Mouse (Mus musculus) heart, adult 2 months (tissue): ENCODE measurements around the gene 1500011B03Rik. TPM values are rescaled to one million over a fixed set of nuclear protein-coding genes. Genes with fewer than 3 reads are reported as not detected.
A peak's percentile ranks its signal among the peaks of the same experiment; 100 is the strongest.

Source experiments
- DNase-seq, 2 experiments: peaks; one replicate each; pipeline ENCODE4 v3.0.0; 2021
- H3K27ac ChIP-seq: fragments of 200-600 bp; 2 replicates; pipeline ENCODE4 v1.8.1; 2022
- H3K27me3 ChIP-seq: fragments of 200-500 bp; 2 replicates; pipeline ENCODE4 v1.6.1; 2012; ENCODE audit warnings: mild to moderate bottlenecking, low read length, inconsistent platforms, mixed read lengths; ENCODE audit not compliant: control insufficient read depth, insufficient read depth
- H3K36me3 ChIP-seq: fragments of 200-500 bp; 2 replicates; pipeline ENCODE4 v1.6.1; 2012; ENCODE audit warnings: low read length, inconsistent platforms; ENCODE audit not compliant: control insufficient read depth, insufficient read depth
- H3K4me1 ChIP-seq: fragments of 200-500 bp; 2 replicates; pipeline ENCODE4 v1.6.1; 2011; ENCODE audit warnings: low read length; ENCODE audit not compliant: control insufficient read depth, insufficient read depth
- H3K4me3 ChIP-seq: fragments of 200-600 bp; 2 replicates; pipeline ENCODE4 v1.8.1; 2022
- H3K79me2 ChIP-seq: fragments of 200-500 bp; replicated peaks from 2 replicates; pipeline ENCODE4 v1.6.1; 2012; ENCODE audit warnings: mild to moderate bottlenecking, inconsistent platforms, low read length, moderate library complexity, mixed read lengths; ENCODE audit not compliant: control insufficient read depth, insufficient read depth
- H3K9ac ChIP-seq: fragments of 200-500 bp; 2 replicates; pipeline ENCODE4 v1.6.1; 2012; ENCODE audit warnings: low read depth, mild to moderate bottlenecking, control low read depth, inconsistent platforms, low read length, mixed read lengths
- CTCF ChIP-seq: fragments of 200-600 bp; IDR thresholded peaks from 2 replicates; pipeline ENCODE4 v1.8.1; 2022; ENCODE audit warnings: antibody characterized with exemption, mild to moderate bottlenecking, moderate library complexity
- EP300 ChIP-seq: fragments of 200-500 bp; IDR thresholded peaks from 2 replicates; pipeline ENCODE4 v1.6.1; 2011; ENCODE audit warnings: low read depth, low read length, control low read depth; ENCODE audit not compliant: insufficient read depth
- POLR2A ChIP-seq: fragments of 200-500 bp; IDR thresholded peaks from 2 replicates; pipeline ENCODE4 v1.6.1; 2011; ENCODE audit warnings: mild to moderate bottlenecking, low read depth, low read length, control low read depth; ENCODE audit not compliant: insufficient read depth
- WGBS: fragments of 180-500 bp; shearing (Covaris S2); methylation state at CpG from one replicate; pipeline ENCODE4 v1.1.7; 2018; 5-methylcytosine and 5-hydroxymethylcytosine counted together
- intact Hi-C: fragments of 180-260 bp; cut with DNase I; formaldehyde crosslinking; loops from one replicate; pipeline ENCODE4 v1.15.1; 2025
- polyA plus RNA-seq: library from polyadenylated mRNA; depleted of rRNA; stranded (reverse); fragments of >200 nt; gene quantifications from 2 replicates; pipeline ENCODE4 v1.2.3, GENCODE M21; 2012
- total RNA-seq, 2 experiments: library from RNA; stranded (reverse); gene quantifications; 2 replicates each; pipeline ENCODE4 v1.2.3; 2021

Gene 1500011B03Rik
- total and polyA plus RNA-seq, 3 experiments = 3.2 to 4.9 (median 4.3) TPM

GRCm38 (mm10) chr5:114782991-114783390 is 40.3 kb downstream of the 1500011B03Rik start:
- peaks cover 8% of the 10 kb centered on the region for H3K4me1 ChIP-seq
- DNase-seq = no peak
- no peak overlapping the region for H3K9ac ChIP-seq
- 72% methylated on average over 9 of the region's 9 CpGs for WGBS
- H3K4me3 ChIP-seq = no peak overlapping the region
- H3K27ac ChIP-seq = no peak overlapping the region
- no peaks in the 10 kb centered on the region for H3K27me3 ChIP-seq
- TF ChIP-seq POLR2A (no peak), CTCF (no peak), EP300 (no peak)
- intact Hi-C loops = no loop called here
- H3K79me2 ChIP-seq = peaks cover 8% of the 10 kb centered on the region
- no peaks in the 10 kb centered on the region for H3K36me3 ChIP-seq

DNA sequence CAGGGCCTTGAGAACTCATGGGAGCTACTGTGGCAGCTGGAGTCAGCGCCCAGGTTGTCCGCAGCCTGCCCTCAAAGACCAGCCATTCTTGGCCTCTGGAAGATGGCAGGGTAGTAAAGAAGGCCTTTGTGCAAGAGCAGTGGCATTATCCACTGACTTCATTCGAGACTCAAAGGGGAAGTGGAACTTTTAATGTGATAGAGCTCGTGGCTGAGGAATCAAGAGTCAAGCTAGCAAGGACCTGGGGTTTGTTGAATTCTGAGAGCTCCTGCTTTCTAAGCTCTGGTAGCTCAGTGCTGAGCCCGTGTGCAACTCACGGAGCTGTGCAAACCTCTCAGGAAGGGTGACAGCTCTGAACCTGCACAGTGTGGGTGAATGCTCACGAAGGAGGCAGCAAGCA is 42.4 kb downstream of the 1500011B03Rik start:
- Histone ChIP-seq H3K27me3 (no peaks in the 10 kb centered on the region), H3K27ac (no peak overlapping the region), H3K36me3 (no peaks in the 10 kb centered on the region), H3K4me1 (peaks cover 9% of the 10 kb centered on the region), H3K79me2 (peaks cover 6% of the 10 kb centered on the region), H3K4me3 (no peak overlapping the region), H3K9ac (no peak overlapping the region)
- no peak for TF ChIP-seq CTCF
- no peak for TF ChIP-seq EP300
- no peak for TF ChIP-seq POLR2A
- DNase-seq = no peak
- intact Hi-C loops = no loop called here
- WGBS = 80% methylated on average over 7 of the region's 7 CpGs

- 60% methylated on average over 7 of the region's 7 CpGs for whole genome bisulfite sequencing
- peaks cover 7% of the 10 kb centered on the region for H3K79me2 ChIP-seq
- no peak overlapping the region for H3K4me3 ChIP-seq
- H3K4me1 ChIP-seq = peaks cover 8% of the 10 kb centered on the region
- TF ChIP-seq CTCF (no peak), POLR2A (no peak), EP300 (no peak)
- H3K27me3 ChIP-seq = no peaks in the 10 kb centered on the region
- no peak overlapping the region for H3K27ac ChIP-seq
- no peak overlapping the region for H3K9ac ChIP-seq
- H3K36me3 ChIP-seq = no peaks in the 10 kb centered on the region
- intact Hi-C loops = no loop called here
- no peak for DNase-seq
Observed at GRCm38 (mm10) chr5:114779956-114780489, 43.2 kb downstream of the 1500011B03Rik start.

GRCm38 (mm10) chr5:114776174-114776573 is 47.1 kb downstream of the 1500011B03Rik start:
- 80% methylated on average over 7 of the region's 7 CpGs for WGBS
- Histone ChIP-seq H3K9ac (no peak overlapping the region), H3K4me1 (peaks cover 7% of the 10 kb centered on the region)

DNA sequence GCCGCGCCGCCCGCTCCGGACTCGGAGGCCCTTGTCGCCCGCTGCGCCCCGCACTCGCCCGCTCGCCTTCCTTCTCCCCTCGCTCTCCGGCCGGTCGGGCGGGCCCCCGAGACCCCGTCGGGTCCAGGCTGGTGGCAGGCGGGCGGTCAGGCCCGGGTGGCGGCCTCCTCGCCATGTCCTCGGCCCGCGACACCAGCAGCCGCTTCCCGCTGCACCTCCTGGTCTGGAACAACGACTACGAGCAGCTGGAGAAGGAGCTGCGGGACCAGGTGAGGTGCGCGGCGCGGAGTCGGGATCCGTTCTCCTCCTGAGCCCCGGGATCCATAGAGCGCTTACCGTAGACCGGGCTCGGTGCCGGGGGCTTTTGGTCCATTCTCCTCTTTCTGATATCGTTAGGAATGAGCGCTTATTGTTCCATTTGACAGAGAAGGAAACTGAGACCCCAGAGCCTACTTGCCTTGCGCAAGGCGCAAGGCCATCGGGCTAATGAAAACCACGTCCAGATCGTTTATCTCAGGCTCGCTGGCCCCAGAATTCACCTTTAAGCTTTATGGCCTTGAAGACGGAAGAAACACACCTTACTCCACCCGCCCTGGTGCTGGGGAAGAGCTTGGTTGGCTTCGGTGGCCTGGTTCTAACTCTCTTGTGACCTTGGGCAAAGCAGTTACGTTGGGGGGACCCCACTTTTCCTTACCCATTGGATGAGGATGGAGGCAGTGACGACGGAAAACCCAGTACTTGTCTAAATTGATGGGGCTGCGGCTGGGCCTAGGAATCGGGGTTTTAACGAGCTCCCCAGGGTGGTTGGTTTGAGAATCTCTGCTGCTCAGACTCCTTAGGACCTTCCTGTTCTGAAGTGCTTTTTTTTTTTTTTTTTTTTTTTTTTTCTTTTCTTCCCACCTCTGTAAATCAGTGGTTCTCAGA is 48.0 kb downstream of the 1500011B03Rik start, which contains the start of gene Git2:
Gene Git2, minus strand, starts transcription at position 462 of the 924 bp plus-strand sequence.
- Histone ChIP-seq H3K27ac (peak within 1 kb of the TSS; percentile 99), H3K36me3 (no peaks in the 10 kb centered on the region; the same call in 1 of the 2 replicates), H3K27me3 (no peaks in the 10 kb centered on the region), H3K4me1 (peaks cover 9% of the 10 kb centered on the region), H3K79me2 (peaks cover 11% of the 10 kb centered on the region), H3K9ac (peak within 1 kb of the TSS; percentile 97), H3K4me3 (peak within 1 kb of the TSS; percentile 86)
- intact Hi-C loops = no loop called here
- TF ChIP-seq EP300 (no peak), CTCF (no peak), POLR2A (no peak)
- 2% methylated on average over 58 of the region's 63 CpGs for WGBS
- DNase-seq = peak; percentile 17 to 44

More at GRCm38 (mm10) chr5:114776174-114776573, 47.1 kb downstream of the 1500011B03Rik start:
- intact Hi-C loops = no loop called here
- DNase-seq = no peak
- TF ChIP-seq POLR2A = no peak
- no peak for TF ChIP-seq CTCF
- TF ChIP-seq EP300 = no peak
- Histone ChIP-seq H3K27me3 (no peaks in the 10 kb centered on the region), H3K4me3 (peak overlapping the region; percentile 86; the same call in 1 of the 2 replicates), H3K27ac (no peak overlapping the region), H3K36me3 (no peaks in the 10 kb centered on the region), H3K79me2 (peaks cover 10% of the 10 kb centered on the region)
